Mouse (Mus musculus): ENCODE results near the gene Prkaa1. TPM values are rescaled to one million over a fixed set of nuclear protein-coding genes. Genes with fewer than 3 reads are reported as not detected.
"Not testable (repeated sequence)": the region's sequence is repeated elsewhere in the genome, so short reads cannot be mapped to it uniquely, and the experiment has no call there.

The Prkaa1 gene
- polyA plus RNA-seq, 1 experiment from 2014 or later = 22.3 TPM

DNA sequence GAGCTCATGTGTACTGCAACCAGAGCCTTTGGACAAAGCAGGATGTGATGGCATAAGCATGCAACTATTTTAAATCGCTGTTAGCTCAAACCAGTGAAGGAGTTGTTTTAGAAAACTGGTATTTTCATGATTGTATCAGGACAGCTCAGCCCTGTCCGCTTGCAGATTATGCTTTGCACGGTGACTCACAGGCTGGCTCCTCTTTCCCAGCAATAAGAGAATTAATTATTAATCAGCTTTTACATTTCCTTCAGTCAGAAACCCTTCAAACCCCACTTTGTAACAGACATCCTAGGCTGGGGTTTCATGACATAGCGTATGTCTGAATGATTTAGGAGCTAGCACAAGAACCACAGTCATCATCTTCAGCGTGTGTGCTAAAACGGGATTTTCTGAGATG is 76.8 kb downstream of the Prkaa1 start:
- ATAC-seq = no peak
- no peak overlapping the region for H3K4me2 ChIP-seq

DNA sequence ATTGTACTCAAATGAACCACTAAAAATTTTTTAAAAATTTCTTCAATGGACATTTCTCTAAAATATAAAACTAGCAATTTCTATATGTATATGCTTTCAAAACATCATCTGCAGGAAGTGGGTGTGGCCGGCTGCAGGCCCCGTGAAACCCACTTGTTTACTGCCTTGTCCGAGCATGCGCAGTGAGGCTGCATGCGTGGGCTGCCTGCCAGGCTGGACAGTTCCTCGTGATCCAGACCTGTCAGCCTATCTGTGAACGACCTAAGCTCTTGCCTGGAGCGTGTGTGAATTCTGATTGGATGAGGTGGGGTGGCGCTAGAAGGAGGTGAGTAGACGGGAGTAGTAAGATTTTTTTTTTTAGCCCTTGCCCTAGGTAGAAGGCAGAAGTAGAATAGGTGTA is 87.1 kb downstream of the Prkaa1 start:
- not testable (repeated sequence) for H3K9me3 ChIP-seq (replicated peaks); H3K27ac ChIP-seq; H3K4me1 ChIP-seq; H3K36me3 ChIP-seq; H3K9ac ChIP-seq; H3K4me2 ChIP-seq; H3K4me3 ChIP-seq; ATAC-seq; H3K27me3 ChIP-seq (replicated peaks)
- 67% methylated on average over 10 of the region's 10 CpGs for WGBS (ENCODE audit: insufficient replicate concordance)

More for the DNA sequence above, 76.8 kb downstream of the Prkaa1 start:
- Histone ChIP-seq H3K27ac (no peak overlapping the region), H3K36me3 (peaks cover 8% of the 10 kb centered on the region; the same call in 1 of the 2 replicates), H3K4me3 (no peak overlapping the region), H3K9me3 (replicated peaks) (no peaks in the 10 kb centered on the region), H3K4me1 (0 out of 2 replicates have a peak, but pooled peaks cover 6% of the 10 kb centered on the region), H3K9ac (no peak overlapping the region), H3K27me3 (replicated peaks) (no peaks in the 10 kb centered on the region)
- WGBS (ENCODE audit: insufficient replicate concordance) = 79% methylated on average over 6 of the region's 6 CpGs

Other genes with a start within 250 kb of the Prkaa1 start
- gene Mroh2b, start 245.1 kb upstream of the Prkaa1 start, polyA plus RNA-seq (2016; fragmentation: Nextera tagmentation; extraction: Ambion mirVana) = not detected in 2 replicates
- gene C7, start 80.1 kb upstream of the Prkaa1 start, polyA plus RNA-seq (2016; fragmentation: Nextera tagmentation; extraction: Ambion mirVana) = not detected in 2 replicates
- gene Card6, start 35.3 kb upstream of the Prkaa1 start, polyA plus RNA-seq (2016; fragmentation: Nextera tagmentation; extraction: Ambion mirVana) = 0.85 and 1.0 TPM in 2 replicates
- gene Rpl37, start 27.2 kb upstream of the Prkaa1 start, polyA plus RNA-seq (2016; fragmentation: Nextera tagmentation; extraction: Ambion mirVana) = 532 and 540 TPM in 2 replicates
- gene Ttc33, start 41.7 kb downstream of the Prkaa1 start, polyA plus RNA-seq (2016; fragmentation: Nextera tagmentation; extraction: Ambion mirVana) = 18.9 and 19.1 TPM in 2 replicates
- 2.6 and 2.8 TPM in 2 replicates for gene Ptger4, start 100.3 kb downstream of the Prkaa1 start, polyA plus RNA-seq (2016; fragmentation: Nextera tagmentation; extraction: Ambion mirVana)